Mouse (Mus musculus) Muller cell, postnatal 12 days (primary cell): ENCODE results near the gene Sfrp2.
A peak's percentile ranks its signal among the peaks of the same experiment; 100 is the strongest.

ENCODE experiments used
- DNase-seq: peaks from one replicate; pipeline ENCODE4 v3.0.0-alpha.2; 2015; ENCODE audit errors: inconsistent ontology term

Sfrp2 gene

DNA sequence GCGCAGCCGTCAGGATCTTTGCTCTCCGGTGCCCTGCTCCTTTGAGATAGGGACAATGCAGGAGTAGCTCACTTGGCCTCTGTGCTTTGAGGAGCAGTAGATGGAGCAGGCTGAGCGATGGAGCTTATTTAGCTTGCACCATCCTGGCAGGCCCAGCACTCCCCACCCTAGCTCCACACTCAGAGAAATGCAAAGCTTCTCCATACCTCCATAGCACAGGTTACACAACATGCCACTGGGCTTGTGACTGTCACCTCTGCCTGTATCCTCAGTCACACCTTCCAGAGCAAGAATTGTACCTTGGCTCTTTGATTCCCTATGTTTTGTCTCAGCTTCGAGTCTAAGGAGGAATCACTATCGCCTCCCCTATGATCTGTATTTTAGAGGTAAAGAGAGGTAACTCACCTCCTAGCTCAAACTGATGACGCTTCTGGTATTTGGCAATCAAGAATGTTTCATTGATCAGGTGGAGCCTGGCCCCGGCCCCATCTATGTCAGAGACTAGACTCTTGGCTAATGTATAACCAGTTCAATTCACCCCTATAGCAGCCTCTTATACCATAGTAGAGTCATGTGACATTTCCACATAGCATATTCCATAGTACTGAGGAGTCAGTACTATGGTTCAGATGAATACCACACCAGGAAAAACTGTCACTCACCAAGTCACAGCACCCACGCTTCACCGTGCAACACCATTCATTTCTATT lies 5.2 kb downstream of the Sfrp2 start:
- no peak for DNase-seq

DNA sequence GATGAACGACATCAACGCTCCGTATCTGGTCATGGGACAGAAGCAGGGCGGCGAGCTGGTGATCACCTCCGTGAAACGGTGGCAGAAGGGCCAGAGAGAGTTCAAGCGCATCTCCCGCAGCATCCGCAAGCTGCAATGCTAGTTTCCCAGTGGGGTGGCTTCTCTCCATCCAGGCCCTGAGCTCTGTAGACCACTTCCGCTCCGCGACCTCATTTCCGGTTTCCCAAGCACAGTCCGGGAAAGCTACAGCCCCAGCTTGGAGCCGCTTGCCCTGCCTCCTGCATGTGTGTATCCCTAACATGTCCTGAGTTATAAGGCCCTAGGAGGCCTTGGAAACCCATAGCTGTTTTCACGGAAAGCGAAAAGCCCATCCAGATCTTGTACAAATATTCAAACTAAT lies 7.2 kb downstream of the Sfrp2 start:
- no peak for DNase-seq

DNA sequence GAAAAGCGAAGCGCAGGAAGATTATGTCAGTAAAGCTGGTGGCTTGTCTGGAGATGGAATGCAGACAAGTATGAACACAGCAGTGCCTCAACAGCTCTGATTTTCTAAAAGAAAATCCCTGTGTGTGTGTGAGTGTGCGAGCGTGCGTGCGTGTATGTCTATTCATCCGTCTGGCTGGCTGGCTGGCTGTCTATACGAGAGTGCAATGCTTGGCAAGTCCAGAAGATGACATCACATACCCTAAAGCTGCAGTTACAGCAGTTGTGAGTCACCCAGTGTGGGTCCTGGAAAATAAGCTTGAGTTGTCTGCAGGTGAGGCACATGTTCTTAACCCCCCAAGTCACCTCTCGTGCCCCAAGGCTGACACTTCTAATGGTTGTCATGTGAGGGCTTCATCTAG lies 9.3 kb downstream of the Sfrp2 start:
- no peak for DNase-seq

DNA sequence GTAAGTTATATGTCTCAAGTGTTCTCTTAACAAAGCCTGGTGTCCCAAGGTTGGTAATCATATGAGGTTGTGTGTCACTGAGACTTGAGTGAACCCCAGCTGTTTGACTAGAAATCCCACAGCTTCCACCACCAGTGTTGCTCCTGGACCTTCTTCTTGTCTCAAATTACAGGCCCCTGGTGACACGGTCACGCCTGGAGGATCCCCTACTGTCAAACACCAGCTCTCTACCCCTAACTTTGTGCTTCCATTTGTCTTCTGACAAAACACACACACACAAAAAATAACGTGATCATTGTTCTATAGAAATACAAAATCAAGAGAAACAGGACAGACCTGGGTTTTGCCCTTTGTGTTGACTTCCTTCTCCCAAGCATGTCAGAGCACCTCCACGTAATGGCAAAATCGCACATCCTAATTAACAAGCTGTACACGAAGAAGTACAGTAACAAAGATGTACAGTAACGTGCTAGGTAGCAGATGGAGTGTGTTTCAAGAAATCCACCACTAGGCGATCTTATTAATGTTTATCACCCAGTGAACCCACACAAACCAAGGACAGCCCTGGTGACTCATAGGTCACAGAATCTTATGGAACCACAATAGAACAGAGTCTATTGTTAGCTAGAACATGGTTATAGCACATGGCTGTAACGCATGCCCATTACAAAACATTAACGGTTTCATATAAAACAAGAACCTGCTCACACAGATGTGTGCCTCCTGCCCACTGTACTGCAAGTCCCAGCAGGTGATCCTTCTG lies 15.5 kb downstream of the Sfrp2 start:
- no peak for DNase-seq

DNA sequence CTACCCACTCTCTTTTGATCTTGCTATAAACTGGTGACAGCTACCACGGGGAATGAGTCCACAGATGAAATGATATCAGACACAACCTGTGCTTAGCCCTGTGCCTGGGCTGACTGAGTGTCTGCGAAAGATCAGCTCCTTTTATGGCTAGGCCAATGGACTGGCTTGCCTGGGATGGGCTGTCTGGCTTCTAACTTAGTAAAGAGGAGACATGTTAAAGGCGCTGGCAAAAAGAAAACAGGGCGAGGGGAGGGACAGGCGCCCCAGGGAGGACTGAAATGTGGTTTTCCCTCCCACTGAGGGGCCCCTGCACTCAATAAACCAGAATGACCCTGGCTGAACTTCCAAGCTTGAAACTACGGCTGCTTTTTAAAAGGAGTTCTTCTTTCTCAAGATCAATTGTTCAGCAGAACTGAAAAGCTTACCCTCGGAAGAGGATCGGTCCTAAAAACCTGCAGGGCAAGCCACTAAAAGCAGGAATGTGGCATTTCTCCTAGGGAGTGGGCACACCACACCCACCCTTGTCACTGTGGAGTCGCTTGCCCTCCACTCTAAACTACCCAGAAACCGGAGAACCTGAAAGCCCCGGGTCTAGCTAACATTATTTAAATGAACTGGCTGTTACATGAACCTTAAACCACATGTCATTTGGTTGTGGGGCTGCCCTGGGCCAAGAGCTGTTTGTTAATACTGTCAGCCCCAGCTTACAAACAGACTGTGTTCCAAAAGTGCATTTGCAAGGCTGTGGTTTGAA lies 17.8 kb downstream of the Sfrp2 start:
- no peak for DNase-seq

DNA sequence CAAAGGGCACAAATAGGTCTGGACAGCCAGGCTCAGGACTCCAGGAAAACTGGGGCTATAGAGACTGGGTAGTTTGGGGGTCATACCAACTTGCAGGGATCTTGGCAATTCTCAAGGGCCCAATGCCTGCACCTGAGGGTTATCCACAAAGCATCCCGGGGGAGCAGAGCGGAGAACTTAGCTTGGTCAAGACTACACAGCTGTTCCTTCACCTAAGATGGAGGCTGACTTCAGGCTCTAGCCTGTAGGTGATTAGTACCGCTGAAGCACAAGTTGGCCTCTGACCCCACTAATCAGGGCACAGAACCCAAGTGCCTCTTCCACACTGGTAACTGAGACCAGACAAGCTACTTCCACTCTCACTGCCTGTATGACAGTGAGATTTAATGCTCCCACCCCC lies 18.6 kb downstream of the Sfrp2 start:
- DNase-seq = no peak

DNA sequence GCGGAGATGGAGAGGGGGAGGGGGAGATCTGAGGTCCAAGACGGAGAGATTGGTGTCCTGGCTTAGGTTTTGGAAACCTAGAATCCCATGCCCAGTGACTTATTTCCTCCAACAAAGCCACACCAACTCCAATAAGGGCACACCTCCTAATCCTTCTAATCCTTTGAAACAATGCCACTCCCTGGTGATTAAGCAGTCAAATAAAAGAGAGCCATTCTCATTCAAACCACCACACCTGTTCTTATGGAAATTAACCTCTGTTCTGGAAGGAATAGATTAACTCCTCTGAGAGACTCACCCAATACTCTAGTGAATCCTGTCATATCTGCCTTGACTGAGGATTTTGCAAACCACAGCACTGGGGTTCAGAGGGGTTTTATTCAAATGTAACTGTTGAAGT lies 21.0 kb downstream of the Sfrp2 start:
- no peak for DNase-seq

DNA sequence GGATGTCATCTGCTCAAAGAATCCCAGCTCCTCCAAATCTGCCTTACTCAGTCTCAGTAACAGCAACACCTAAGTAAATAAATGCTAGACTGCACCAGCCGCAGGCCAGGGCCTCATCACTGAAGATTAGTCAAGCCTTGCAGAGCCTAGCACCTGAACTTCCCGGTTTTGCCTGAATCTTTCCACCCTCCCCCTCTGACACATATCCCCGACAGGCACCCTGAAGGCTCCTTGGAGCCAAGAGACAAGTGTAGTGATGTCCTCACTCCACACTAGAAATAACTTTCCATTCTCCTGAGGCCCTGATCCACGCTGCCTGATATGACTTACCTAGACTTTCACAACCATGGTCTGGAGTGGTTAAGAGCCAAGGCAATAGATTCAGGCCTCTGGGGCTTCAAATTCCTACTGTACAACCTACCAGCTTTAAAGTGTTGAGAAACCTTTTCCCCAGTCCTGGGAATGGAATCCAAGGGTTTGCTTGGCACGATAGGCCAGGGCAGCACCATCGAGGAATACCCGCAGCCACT lies 21.7 kb downstream of the Sfrp2 start:
- no peak for DNase-seq

DNA sequence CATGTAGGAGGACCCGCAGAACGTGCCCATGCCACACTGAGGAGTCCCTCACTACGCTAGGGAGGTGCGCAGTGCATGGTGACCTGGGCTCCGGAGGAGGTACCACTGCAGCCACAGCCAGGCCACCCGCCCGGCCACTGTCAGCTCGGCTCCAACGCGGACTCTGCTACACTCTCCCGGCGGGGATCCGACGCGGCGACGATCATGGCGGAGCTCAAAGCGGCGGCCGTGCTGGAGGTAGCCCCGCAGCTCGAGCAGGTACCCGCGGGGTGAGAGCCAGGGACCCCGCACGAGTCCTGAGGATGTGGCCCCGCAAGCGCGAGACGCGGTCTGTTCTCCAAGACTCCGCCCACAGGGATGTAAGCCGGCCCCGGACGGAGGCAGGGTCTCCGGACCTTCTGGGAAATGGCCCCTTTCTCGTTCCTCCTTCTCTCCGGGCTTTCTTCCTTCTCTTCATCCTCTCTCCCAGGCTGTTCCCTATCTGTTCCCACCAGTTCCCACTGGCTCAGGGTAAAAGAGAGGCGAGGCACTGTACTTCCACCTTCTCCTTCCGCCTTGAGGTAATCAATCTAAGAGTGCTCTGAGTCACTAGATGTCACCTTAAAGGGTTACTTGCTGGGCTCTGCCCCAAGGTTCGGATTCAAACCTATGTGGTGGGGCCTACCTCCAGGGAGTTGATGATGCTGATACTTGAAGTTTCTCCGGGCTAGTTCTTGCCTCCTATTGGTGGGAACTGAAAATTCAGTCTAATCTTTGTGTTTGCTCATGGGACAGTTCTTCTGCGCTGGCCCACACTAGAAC lies 23.7 kb downstream of the Sfrp2 start:
- DNase-seq = peak; percentile 40

DNA sequence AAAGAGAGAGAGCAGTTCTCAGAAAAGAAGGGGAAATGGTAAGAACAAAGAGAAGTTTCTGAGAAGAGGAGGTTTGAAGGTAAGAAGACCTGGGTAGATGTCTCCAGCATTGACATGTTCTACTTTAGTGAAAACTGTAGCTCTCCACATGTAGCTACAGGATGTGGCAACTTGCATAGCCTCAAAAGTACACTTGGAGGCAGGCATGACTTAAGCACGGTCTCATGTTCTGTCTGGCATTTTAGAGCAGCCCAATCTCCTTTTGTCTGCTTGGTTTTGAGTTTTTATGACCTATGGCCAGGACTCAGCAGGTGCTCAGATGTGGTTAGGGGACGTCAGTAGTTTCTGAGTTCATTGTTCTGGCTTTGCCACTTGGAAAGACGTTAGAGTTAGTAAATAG lies 25.3 kb downstream of the Sfrp2 start:
- DNase-seq = no peak

DNA sequence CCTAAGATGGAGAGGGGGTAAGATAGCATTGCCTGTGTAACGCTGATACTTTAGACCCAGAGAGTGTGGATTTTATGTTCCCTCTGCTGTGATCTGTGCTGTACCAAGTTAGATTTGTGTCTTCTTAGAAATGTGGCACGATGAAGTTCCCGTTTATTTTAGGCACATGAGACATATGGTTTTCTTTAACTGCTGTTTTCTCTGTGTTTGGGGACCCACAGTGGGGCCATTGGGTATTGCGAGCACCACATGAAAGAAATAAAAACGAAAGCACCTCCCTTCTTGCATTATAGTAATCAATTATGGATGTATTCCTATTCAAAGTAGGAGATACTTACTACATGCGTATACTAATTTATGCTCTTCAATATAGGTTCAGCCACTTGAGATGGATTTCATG lies 31.0 kb downstream of the Sfrp2 start:
- no peak for DNase-seq

DNA sequence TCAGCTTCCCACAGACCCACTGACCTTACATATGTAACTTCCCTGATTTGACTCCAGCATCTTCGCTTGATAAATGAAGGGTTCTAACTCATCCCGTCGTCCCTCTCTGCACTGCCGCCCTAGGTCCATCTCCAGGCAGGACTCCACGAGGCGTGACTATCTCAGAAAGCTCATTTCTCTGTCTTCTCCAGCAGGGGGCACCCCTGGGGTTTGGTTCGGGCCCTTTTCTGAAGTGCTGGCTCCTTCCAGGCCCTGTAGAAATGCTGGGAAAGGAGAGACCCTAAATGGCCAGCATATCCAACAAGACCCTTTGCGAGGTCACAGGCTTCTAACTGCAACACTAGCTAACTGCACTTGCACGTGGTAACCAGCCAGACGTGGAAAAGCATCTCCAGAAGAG lies 31.7 kb downstream of the Sfrp2 start:
- peak; percentile 76 for DNase-seq

DNA sequence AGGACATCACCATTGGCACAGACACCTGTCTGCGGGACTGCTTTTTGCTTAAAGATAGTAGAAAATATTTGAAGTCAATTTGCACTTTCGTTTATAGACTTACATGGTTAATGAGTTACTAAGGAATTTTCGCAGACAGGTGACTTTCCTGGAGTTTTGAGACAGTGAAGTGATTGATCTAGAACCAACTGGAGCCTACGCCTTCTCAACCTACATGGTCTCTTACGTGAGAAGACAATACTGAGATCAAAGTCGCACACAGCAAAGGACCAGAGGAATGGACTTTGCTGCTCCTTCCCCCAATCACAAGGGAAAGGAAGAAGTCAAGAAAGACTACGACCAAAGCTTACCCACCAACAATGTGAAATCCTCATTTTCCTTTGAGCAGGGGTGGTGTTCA lies 33.4 kb downstream of the Sfrp2 start:
- DNase-seq = no peak

DNA sequence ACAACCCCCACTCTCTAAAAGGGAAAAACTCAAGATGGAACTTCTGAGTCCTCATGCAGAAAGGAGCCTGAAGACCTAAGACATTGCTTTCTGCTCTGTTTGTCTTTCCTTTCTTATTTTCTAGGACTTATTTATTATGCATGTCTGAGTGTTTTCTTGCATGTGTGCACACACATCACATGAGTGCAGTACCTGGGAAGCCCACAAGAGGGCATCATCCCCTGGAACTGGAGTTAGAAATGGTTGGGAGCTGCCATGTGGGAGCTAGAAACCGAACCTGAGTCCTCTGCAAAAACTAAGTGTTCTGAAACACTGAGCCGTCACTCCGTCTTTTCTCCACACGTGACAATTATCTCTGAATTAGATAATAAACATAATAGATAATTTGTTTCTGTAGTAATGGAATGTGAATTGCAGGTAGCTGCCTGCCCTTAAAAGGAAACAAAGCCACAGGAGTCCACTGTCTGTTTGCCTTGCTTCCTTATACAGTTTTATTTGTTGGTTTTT lies 35.6 kb downstream of the Sfrp2 start:
- DNase-seq = no peak

DNA sequence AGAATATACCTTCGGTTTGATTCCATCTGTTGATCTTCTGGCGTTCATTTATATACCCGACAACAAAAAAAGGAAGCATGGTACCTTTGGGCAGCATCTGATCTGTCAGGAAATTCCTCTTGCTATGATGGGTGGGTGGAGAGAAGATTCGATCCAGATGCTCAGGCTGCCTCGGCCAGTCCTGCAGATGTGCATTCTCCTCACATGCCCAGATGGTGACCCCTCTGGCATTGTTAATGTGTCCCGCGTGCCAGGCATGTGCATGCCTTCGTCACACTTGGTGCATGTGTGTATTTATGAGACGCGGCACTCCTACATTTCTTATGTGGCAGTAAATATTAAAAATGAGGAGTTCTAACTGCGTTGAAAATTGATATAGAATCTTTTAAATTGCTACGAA lies 42.4 kb downstream of the Sfrp2 start:
- DNase-seq = no peak

DNA sequence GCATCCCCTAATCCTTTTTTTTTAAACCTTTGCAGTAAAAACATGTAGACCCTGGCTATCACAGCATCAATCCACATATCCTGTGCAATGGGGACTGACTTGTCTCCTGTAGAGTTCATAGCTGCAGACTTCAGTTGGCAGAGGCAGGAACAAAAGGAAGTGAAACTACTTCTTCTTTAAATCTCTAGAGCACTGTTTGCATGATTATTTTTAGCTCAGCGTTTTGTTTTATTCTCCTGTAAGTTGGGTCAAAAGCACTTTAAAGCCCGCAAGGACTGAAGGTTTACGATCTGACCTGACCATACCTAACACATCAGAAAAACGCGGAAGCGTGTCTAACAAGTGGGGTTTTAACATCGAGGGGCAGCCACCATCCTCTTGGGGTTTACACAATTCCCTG lies 45.9 kb downstream of the Sfrp2 start:
- no peak for DNase-seq

DNA sequence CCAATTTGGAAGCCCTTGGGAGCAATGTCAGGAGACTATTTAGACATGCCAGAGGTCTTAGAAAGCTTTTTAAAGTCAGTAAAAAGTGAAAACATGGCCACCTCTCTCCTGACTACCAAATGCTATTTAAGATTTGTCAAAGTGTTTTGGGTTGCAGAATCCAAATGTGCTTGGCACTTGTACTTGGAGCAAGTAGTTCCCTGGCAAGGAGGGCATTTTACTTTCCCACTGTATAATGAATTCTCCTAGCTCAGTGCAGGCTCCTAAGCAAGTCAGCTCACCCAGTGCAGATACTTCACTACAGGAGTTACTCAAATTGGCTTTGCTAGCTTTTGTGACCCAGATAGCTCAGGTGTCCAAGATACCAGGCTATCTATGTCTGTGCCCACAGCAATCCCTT lies 46.7 kb downstream of the Sfrp2 start:
- DNase-seq = no peak

DNA sequence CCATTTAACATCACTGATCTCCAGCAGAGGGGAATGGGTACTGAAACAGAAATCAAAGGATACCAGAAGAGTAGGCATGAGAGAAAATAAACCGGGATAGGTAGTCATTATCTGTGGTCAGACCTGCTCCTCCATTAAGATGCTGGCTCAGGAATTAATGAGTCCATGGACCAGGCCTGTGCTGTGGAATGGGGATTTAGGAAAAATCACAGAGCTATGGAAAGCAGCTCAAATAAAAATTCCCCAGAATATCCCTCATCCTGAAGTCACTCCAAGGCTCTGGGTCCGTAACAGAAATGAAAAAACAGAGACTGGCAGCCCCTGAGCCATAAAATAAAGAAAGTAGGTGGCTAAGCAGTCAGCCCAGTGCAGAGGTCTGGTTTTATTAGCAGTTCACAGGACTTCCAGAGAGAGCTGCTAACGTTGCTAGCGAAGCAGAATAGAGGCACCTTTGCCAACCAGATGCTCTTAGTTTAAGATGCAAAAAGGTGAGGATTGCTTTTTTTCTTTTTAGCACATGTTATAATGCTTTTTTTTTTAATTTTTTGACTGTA lies 50.3 kb downstream of the Sfrp2 start:
- no peak for DNase-seq

DNA sequence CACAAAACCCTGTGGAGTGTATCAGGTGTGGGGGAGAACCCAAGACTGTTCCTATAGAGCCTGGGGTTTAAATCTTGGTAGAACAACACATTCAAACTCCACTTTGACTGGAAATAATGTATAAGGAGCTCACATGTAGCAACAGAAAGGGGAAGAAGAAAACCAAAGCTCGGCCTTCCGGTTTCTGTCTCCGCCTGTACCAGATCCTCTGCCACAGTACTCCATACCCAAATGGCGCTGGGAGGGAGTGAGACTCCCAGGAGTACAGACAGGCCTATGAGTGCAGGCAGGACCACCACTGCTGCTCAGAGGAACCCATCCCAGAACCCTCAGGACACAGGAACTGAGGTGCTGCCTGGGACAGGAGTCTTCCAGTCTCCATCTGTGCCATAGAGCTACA lies 57.7 kb downstream of the Sfrp2 start:
- no peak for DNase-seq
